Mouse (Mus musculus): Measurements from ENCODE around the gene Fam167b. TPM values are rescaled to one million over a fixed set of nuclear protein-coding genes. Genes with fewer than 3 reads are reported as not detected.
"Not testable (repeated sequence)": the region's sequence is repeated elsewhere in the genome, so short reads cannot be mapped to it uniquely, and the experiment has no call there.

The Fam167b gene
- polyA plus RNA-seq, 1 experiment from 2014 or later, result 15.0 TPM

GRCm38 (mm10) chr4:129558321-129558955, 19.9 kb downstream of the Fam167b start:
- Histone ChIP-seq H3K4me1 (ENCODE audit: insufficient read depth) (peaks cover 25% of the 10 kb centered on the region), H3K36me3 (replicated peaks; ENCODE audit: insufficient read depth, low read length) (no peaks in the 10 kb centered on the region), H3K4me3 (ENCODE audit: low read depth, low read length) (no peak overlapping the region), H3K27me3 (ENCODE audit: insufficient read depth, low read length) (no peaks in the 10 kb centered on the region), H3K27ac (ENCODE audit: low read depth) (peak overlapping the region; percentile 69), H3K4me2 (ENCODE audit: low read depth, low read length) (peak overlapping the region; percentile 95; the same call in 1 of the 2 replicates), H3K9me3 (ENCODE audit: low read length) (no peaks in the 10 kb centered on the region), H3K9ac (replicated peaks) (no peak overlapping the region)
- DNase-seq (peak; percentile 14), ATAC-seq (no peak)
- TF ChIP-seq EP300 (IDR thresholded peaks at IDR 0.05; ENCODE audit: low read depth) (no peak), CTCF (IDR thresholded peaks at IDR 0.05; ENCODE audit: low read depth) (no peak)
- WGBS (ENCODE audit: insufficient replicate concordance), result 72% methylated on average over 12 of the region's 12 CpGs

- H3K36me3 ChIP-seq (replicated peaks; ENCODE audit: insufficient read depth, low read length), result no peaks in the 10 kb centered on the region
- TF ChIP-seq EP300 (IDR thresholded peaks at IDR 0.05; ENCODE audit: low read depth), result peak; percentile 78
- TF ChIP-seq CTCF (IDR thresholded peaks at IDR 0.05; ENCODE audit: low read depth), result no peak
- no peak for DNase-seq
- H3K27ac ChIP-seq (ENCODE audit: low read depth), result peak overlapping the region; percentile 69
- H3K4me3 ChIP-seq (ENCODE audit: low read depth, low read length), result peak overlapping the region; percentile 57
- peaks cover 23% of the 10 kb centered on the region for H3K4me1 ChIP-seq (ENCODE audit: insufficient read depth)
- peak; percentile 73 for ATAC-seq
- no peaks in the 10 kb centered on the region for H3K27me3 ChIP-seq (ENCODE audit: insufficient read depth, low read length)
- H3K4me2 ChIP-seq (ENCODE audit: low read depth, low read length), result peak overlapping the region; percentile 95
- no peaks in the 10 kb centered on the region for H3K9me3 ChIP-seq (ENCODE audit: low read length)
- H3K9ac ChIP-seq (replicated peaks), result peak overlapping the region; percentile 56
- 73% methylated on average over 9 of the region's 9 CpGs for WGBS (ENCODE audit: insufficient replicate concordance)
Observed at GRCm38 (mm10) chr4:129557256-129557808, 21.0 kb downstream of the Fam167b start.

- H3K4me3 ChIP-seq (ENCODE audit: low read depth, low read length), result peak overlapping the region; percentile 57
- no peak for TF ChIP-seq EP300 (IDR thresholded peaks at IDR 0.05; ENCODE audit: low read depth)
- no peak for TF ChIP-seq CTCF (IDR thresholded peaks at IDR 0.05; ENCODE audit: low read depth)
- ATAC-seq, result peak; percentile 84
- H3K4me2 ChIP-seq (ENCODE audit: low read depth, low read length), result peak overlapping the region; percentile 95
- WGBS (ENCODE audit: insufficient replicate concordance), result 7% methylated on average over 29 of the region's 33 CpGs
- peak; percentile 96 for DNase-seq
- H3K27ac ChIP-seq (ENCODE audit: low read depth), result peak overlapping the region; percentile 67
- peak overlapping the region; percentile 56 for H3K9ac ChIP-seq (replicated peaks)
- no peaks in the 10 kb centered on the region for H3K27me3 ChIP-seq (ENCODE audit: insufficient read depth, low read length)
- H3K4me1 ChIP-seq (ENCODE audit: insufficient read depth), result peaks cover 23% of the 10 kb centered on the region
- H3K36me3 ChIP-seq (replicated peaks; ENCODE audit: insufficient read depth, low read length), result no peaks in the 10 kb centered on the region
- no peaks in the 10 kb centered on the region for H3K9me3 ChIP-seq (ENCODE audit: low read length)
Observed at GRCm38 (mm10) chr4:129556532-129557223, 21.7 kb downstream of the Fam167b start.

- WGBS (ENCODE audit: insufficient replicate concordance), result 1% methylated on average over 24 of the region's 24 CpGs
- Histone ChIP-seq H3K9me3 (ENCODE audit: low read length) (no peaks in the 10 kb centered on the region), H3K4me3 (ENCODE audit: low read depth, low read length) (peak overlapping the region; percentile 57), H3K9ac (replicated peaks) (peak overlapping the region; percentile 56), H3K36me3 (replicated peaks; ENCODE audit: insufficient read depth, low read length) (no peaks in the 10 kb centered on the region), H3K4me2 (ENCODE audit: low read depth, low read length) (peak overlapping the region; percentile 95), H3K27me3 (ENCODE audit: insufficient read depth, low read length) (no peaks in the 10 kb centered on the region), H3K27ac (ENCODE audit: low read depth) (no peak overlapping the region), H3K4me1 (ENCODE audit: insufficient read depth) (peaks cover 23% of the 10 kb centered on the region)
- ATAC-seq (peak; percentile 31), DNase-seq (no peak)
- TF ChIP-seq EP300 (IDR thresholded peaks at IDR 0.05; ENCODE audit: low read depth) (no peak), CTCF (IDR thresholded peaks at IDR 0.05; ENCODE audit: low read depth) (no peak)
Observed at GRCm38 (mm10) chr4:129555862-129556531, 22.4 kb downstream of the Fam167b start.

GRCm38 (mm10) chr4:129555421-129555861, 22.9 kb downstream of the Fam167b start:
- H3K4me1 ChIP-seq (ENCODE audit: insufficient read depth), result peaks cover 23% of the 10 kb centered on the region
- H3K27ac ChIP-seq (ENCODE audit: low read depth), result no peak overlapping the region
- peak; percentile 76 for DNase-seq
- ATAC-seq, result no peak
- H3K4me3 ChIP-seq (ENCODE audit: low read depth, low read length), result peak overlapping the region; percentile 57
- H3K9ac ChIP-seq (replicated peaks), result peak overlapping the region; percentile 56
- TF ChIP-seq EP300 (IDR thresholded peaks at IDR 0.05; ENCODE audit: low read depth) (no peak), CTCF (IDR thresholded peaks at IDR 0.05; ENCODE audit: low read depth) (peak; percentile 82)
- H3K27me3 ChIP-seq (ENCODE audit: insufficient read depth, low read length), result no peaks in the 10 kb centered on the region
- peak overlapping the region; percentile 95 for H3K4me2 ChIP-seq (ENCODE audit: low read depth, low read length)
- WGBS (ENCODE audit: insufficient replicate concordance), result 6% methylated on average over 16 of the region's 16 CpGs
- H3K9me3 ChIP-seq (ENCODE audit: low read length), result no peaks in the 10 kb centered on the region
- no peaks in the 10 kb centered on the region for H3K36me3 ChIP-seq (replicated peaks; ENCODE audit: insufficient read depth, low read length)

GRCm38 (mm10) chr4:129554512-129554911, 23.8 kb downstream of the Fam167b start:
- H3K4me3 ChIP-seq (ENCODE audit: low read depth, low read length); ATAC-seq; H3K27ac ChIP-seq (ENCODE audit: low read depth); H3K36me3 ChIP-seq (replicated peaks; ENCODE audit: insufficient read depth, low read length); H3K9ac ChIP-seq (replicated peaks); H3K27me3 ChIP-seq (ENCODE audit: insufficient read depth, low read length); H3K4me2 ChIP-seq (ENCODE audit: low read depth, low read length); H3K9me3 ChIP-seq (ENCODE audit: low read length); DNase-seq: not testable (repeated sequence)
- peaks cover 23% of the 10 kb centered on the region for H3K4me1 ChIP-seq (ENCODE audit: insufficient read depth)
- WGBS (ENCODE audit: insufficient replicate concordance), result 90% methylated on average over 6 of the region's 6 CpGs

Data from liver, postnatal 0 days (tissue).